Mouse (Mus musculus) C2C12 (cell line): ENCODE measurements at regions not wholly inside any gene's neighbourhood (a gene's known extent, or its start where the extent isn't known, plus 50 kb on each side); places are given as distances from the start of the nearest gene placed in this dataset.

Source experiments
- H3K27me3 ChIP-seq: one replicate; pipeline ENCODE4 v1.6.1; 2011; ENCODE audit not compliant: control insufficient read depth, insufficient read depth, insufficient read length
- H3K36me3 ChIP-seq: one replicate; pipeline ENCODE4 v1.6.1; 2011; ENCODE audit not compliant: control insufficient read depth, insufficient read depth
- H3K4me3 ChIP-seq: one replicate; pipeline ENCODE4 v1.5.1; 2011; ENCODE audit warnings: mild to moderate bottlenecking, control low read depth; ENCODE audit not compliant: poor library complexity, insufficient read depth, severe bottlenecking
- H3K79me2 ChIP-seq: one replicate; pipeline ENCODE4 v1.6.1; 2011; ENCODE audit not compliant: control insufficient read depth, insufficient read depth
- H3K79me3 ChIP-seq: one replicate; pipeline ENCODE4 v1.6.1; 2011; ENCODE audit warnings: low read depth, control low read depth
- H3ac ChIP-seq: one replicate; pipeline ENCODE3; 2011; ENCODE audit warnings: low read depth; ENCODE audit not compliant: control insufficient read depth, insufficient read length
- CEBPB ChIP-seq: IDR thresholded peaks from one replicate; pipeline ENCODE4 v1.6.1; 2011; ENCODE audit warnings: low read depth, mild to moderate bottlenecking, control low read depth, moderate library complexity
- CTCF ChIP-seq: IDR thresholded peaks from one replicate; pipeline ENCODE4 v1.5.1; 2011; ENCODE audit not compliant: control insufficient read depth, insufficient read depth, insufficient read length
- MAX ChIP-seq: IDR thresholded peaks from one replicate; pipeline ENCODE4 v1.6.1; 2011; ENCODE audit warnings: mild to moderate bottlenecking, control low read depth
- USF1 ChIP-seq: IDR thresholded peaks from one replicate; pipeline ENCODE4 v1.6.1; 2011; ENCODE audit warnings: low read depth, mild to moderate bottlenecking, control low read depth, moderate library complexity

- TF ChIP-seq MAX (no peak), USF1 (peak; percentile 5)
- no peak overlapping the region for H3K4me3 ChIP-seq
- H3K36me3 ChIP-seq: no peaks in the 10 kb centered on the region
- no peak overlapping the region for H3ac ChIP-seq
- H3K79me3 ChIP-seq: no peaks in the 10 kb centered on the region
- H3K27me3 ChIP-seq: no peaks in the 10 kb centered on the region
- H3K79me2 ChIP-seq: no peaks in the 10 kb centered on the region
Observed at GRCm38 (mm10) chr9:34029503-34030169, 456.1 kb upstream of the Kirrel3 start.

GRCm38 (mm10) chr9:34054435-34054834 is 431.3 kb upstream of the Kirrel3 start:
- Histone ChIP-seq H3K27me3 (no peaks in the 10 kb centered on the region), H3K4me3 (no peak overlapping the region), H3ac (no peak overlapping the region), H3K79me2 (no peaks in the 10 kb centered on the region), H3K36me3 (no peaks in the 10 kb centered on the region), H3K79me3 (no peaks in the 10 kb centered on the region)
- TF ChIP-seq CEBPB (no peak), CTCF (no peak)
